Mouse (Mus musculus) C2C12 (cell line): ENCODE results near the gene Akap6.

ENCODE experiments used
- CEBPB ChIP-seq: IDR thresholded peaks from one replicate; pipeline ENCODE4 v1.6.1; 2011; ENCODE audit warnings: low read depth, mild to moderate bottlenecking, control low read depth, moderate library complexity
- CTCF ChIP-seq: IDR thresholded peaks from one replicate; pipeline ENCODE4 v1.5.1; 2011; ENCODE audit not compliant: control insufficient read depth, insufficient read depth, insufficient read length

DNA sequence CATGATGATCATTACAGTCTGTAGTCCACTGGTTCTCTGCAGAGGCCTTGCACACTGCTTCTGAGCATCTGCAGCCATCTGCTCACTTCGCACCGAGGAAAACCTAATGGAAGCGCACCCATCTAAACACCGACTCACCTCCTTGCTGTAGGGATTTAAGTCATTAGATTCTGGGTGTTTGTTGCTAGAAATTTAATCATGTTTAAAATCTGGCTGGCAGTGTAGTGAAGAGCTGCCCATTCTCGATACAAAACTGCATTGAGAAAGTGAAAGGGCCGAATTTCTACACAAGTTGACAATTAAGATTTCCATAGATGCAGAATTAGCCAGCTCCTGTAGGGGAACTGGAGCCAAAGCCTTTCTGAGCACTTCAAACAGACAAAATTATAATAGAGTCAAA, 361.7 kb downstream of the Akap6 start:
- TF ChIP-seq CTCF (no peak), CEBPB (no peak)
